Mouse (Mus musculus): ENCODE results near the gene 1700067K01Rik. TPM values are rescaled to one million over a fixed set of nuclear protein-coding genes. Genes with fewer than 3 reads are reported as not detected.

The 1700067K01Rik gene
- polyA plus RNA-seq, 1 experiment from 2014 or later = 1.3 TPM

GRCm38 (mm10) chr8:84019738-84020137, 18.4 kb downstream of the 1700067K01Rik start:
- ATAC-seq = no peak
- Histone ChIP-seq H3K4me2 (ENCODE audit: low read length) (no peak overlapping the region), H3K27me3 (replicated peaks; ENCODE audit: control insufficient read depth, insufficient read depth, low read length) (peaks cover 3% of the 10 kb centered on the region; the same call in 1 of the 2 replicates), H3K27ac (ENCODE audit: low read length) (no peak overlapping the region), H3K4me3 (replicated peaks; ENCODE audit: low read length) (no peak overlapping the region), H3K9me3 (ENCODE audit: control insufficient read depth, low read length) (no peaks in the 10 kb centered on the region), H3K36me3 (ENCODE audit: control insufficient read depth, insufficient read depth) (no peaks in the 10 kb centered on the region), H3K9ac (replicated peaks; ENCODE audit: low read depth, low read length) (no peak overlapping the region), H3K4me1 (replicated peaks; ENCODE audit: control insufficient read depth, insufficient read depth, low read length) (no peaks in the 10 kb centered on the region)
- 81% methylated on average over 9 of the region's 9 CpGs for WGBS

GRCm38 (mm10) chr8:84021096-84021495, 19.8 kb downstream of the 1700067K01Rik start, which contains the start of gene Palm3:
Gene Palm3 (plus strand): TSS chr8:84021471.
- H3K4me1 ChIP-seq (replicated peaks; ENCODE audit: control insufficient read depth, insufficient read depth, low read length) = peaks cover 6% of the 10 kb centered on the region; the same call in 1 of the 2 replicates
- WGBS = 13% methylated on average over 18 of the region's 18 CpGs

GRCm38 (mm10) chr8:84021569-84021968, 20.3 kb downstream of the 1700067K01Rik start:
- 52% methylated on average over 12 of the region's 12 CpGs for WGBS
- no peak overlapping the region for H3K9ac ChIP-seq (replicated peaks; ENCODE audit: low read depth, low read length)
- H3K36me3 ChIP-seq (ENCODE audit: control insufficient read depth, insufficient read depth) = no peaks in the 10 kb centered on the region
- peaks cover 6% of the 10 kb centered on the region for H3K27me3 ChIP-seq (replicated peaks; ENCODE audit: control insufficient read depth, insufficient read depth, low read length)
- H3K4me2 ChIP-seq (ENCODE audit: low read length) = no peak overlapping the region
- no peaks in the 10 kb centered on the region for H3K9me3 ChIP-seq (ENCODE audit: control insufficient read depth, low read length)
- no peak overlapping the region for H3K4me3 ChIP-seq (replicated peaks; ENCODE audit: low read length)
- no peak for ATAC-seq
- peaks cover 10% of the 10 kb centered on the region; the same call in 1 of the 2 replicates for H3K4me1 ChIP-seq (replicated peaks; ENCODE audit: control insufficient read depth, insufficient read depth, low read length)
- H3K27ac ChIP-seq (ENCODE audit: low read length) = no peak overlapping the region

More at GRCm38 (mm10) chr8:84021096-84021495, 19.8 kb downstream of the 1700067K01Rik start, which contains the start of gene Palm3:
- Histone ChIP-seq H3K4me2 (ENCODE audit: low read length) (no peak within 1 kb of the TSS), H3K27me3 (replicated peaks; ENCODE audit: control insufficient read depth, insufficient read depth, low read length) (peaks cover 3% of the 10 kb centered on the region; the same call in 1 of the 2 replicates), H3K9ac (replicated peaks; ENCODE audit: low read depth, low read length) (no peak within 1 kb of the TSS), H3K9me3 (ENCODE audit: control insufficient read depth, low read length) (no peaks in the 10 kb centered on the region), H3K27ac (ENCODE audit: low read length) (no peak within 1 kb of the TSS), H3K4me3 (replicated peaks; ENCODE audit: low read length) (no peak within 1 kb of the TSS), H3K36me3 (ENCODE audit: control insufficient read depth, insufficient read depth) (no peaks in the 10 kb centered on the region)
- no peak for ATAC-seq

- H3K4me3 ChIP-seq (replicated peaks; ENCODE audit: low read length) = no peak overlapping the region
- WGBS = 62% methylated on average over 5 of the region's 5 CpGs
- H3K27me3 ChIP-seq (replicated peaks; ENCODE audit: control insufficient read depth, insufficient read depth, low read length) = peaks cover 15% of the 10 kb centered on the region
- no peak overlapping the region for H3K9ac ChIP-seq (replicated peaks; ENCODE audit: low read depth, low read length)
- no peak overlapping the region for H3K4me2 ChIP-seq (ENCODE audit: low read length)
- H3K9me3 ChIP-seq (ENCODE audit: control insufficient read depth, low read length) = no peaks in the 10 kb centered on the region
- no peaks in the 10 kb centered on the region for H3K36me3 ChIP-seq (ENCODE audit: control insufficient read depth, insufficient read depth)
- H3K4me1 ChIP-seq (replicated peaks; ENCODE audit: control insufficient read depth, insufficient read depth, low read length) = peaks cover 10% of the 10 kb centered on the region; the same call in 1 of the 2 replicates
- no peak for ATAC-seq
- no peak overlapping the region for H3K27ac ChIP-seq (ENCODE audit: low read length)
These were observed 21.8 kb downstream of the 1700067K01Rik start for GRCm38 (mm10) chr8:84023085-84023484.

- ATAC-seq = no peak
- Histone ChIP-seq H3K36me3 (ENCODE audit: control insufficient read depth, insufficient read depth) (no peaks in the 10 kb centered on the region), H3K4me3 (replicated peaks; ENCODE audit: low read length) (no peak overlapping the region), H3K27ac (ENCODE audit: low read length) (no peak overlapping the region), H3K4me1 (replicated peaks; ENCODE audit: control insufficient read depth, insufficient read depth, low read length) (peaks cover 10% of the 10 kb centered on the region; the same call in 1 of the 2 replicates), H3K9ac (replicated peaks; ENCODE audit: low read depth, low read length) (no peak overlapping the region), H3K4me2 (ENCODE audit: low read length) (no peak overlapping the region), H3K9me3 (ENCODE audit: control insufficient read depth, low read length) (no peaks in the 10 kb centered on the region), H3K27me3 (replicated peaks; ENCODE audit: control insufficient read depth, insufficient read depth, low read length) (peaks cover 15% of the 10 kb centered on the region)
- WGBS = 91% methylated on average over 1 of the region's 1 CpGs
These were observed 22.3 kb downstream of the 1700067K01Rik start for GRCm38 (mm10) chr8:84023631-84024030.

GRCm38 (mm10) chr8:84024171-84024570, 22.9 kb downstream of the 1700067K01Rik start:
- no peak overlapping the region for H3K27ac ChIP-seq (ENCODE audit: low read length)
- peaks cover 15% of the 10 kb centered on the region for H3K27me3 ChIP-seq (replicated peaks; ENCODE audit: control insufficient read depth, insufficient read depth, low read length)
- no peak for ATAC-seq
- H3K36me3 ChIP-seq (ENCODE audit: control insufficient read depth, insufficient read depth) = no peaks in the 10 kb centered on the region
- WGBS = 17% methylated on average over 10 of the region's 10 CpGs
- H3K4me3 ChIP-seq (replicated peaks; ENCODE audit: low read length) = no peak overlapping the region
- no peaks in the 10 kb centered on the region for H3K9me3 ChIP-seq (ENCODE audit: control insufficient read depth, low read length)
- peaks cover 10% of the 10 kb centered on the region; the same call in 1 of the 2 replicates for H3K4me1 ChIP-seq (replicated peaks; ENCODE audit: control insufficient read depth, insufficient read depth, low read length)
- no peak overlapping the region for H3K9ac ChIP-seq (replicated peaks; ENCODE audit: low read depth, low read length)
- H3K4me2 ChIP-seq (ENCODE audit: low read length) = no peak overlapping the region

- Histone ChIP-seq H3K9me3 (ENCODE audit: control insufficient read depth, low read length) (no peaks in the 10 kb centered on the region), H3K4me3 (replicated peaks; ENCODE audit: low read length) (peak overlapping the region; percentile 47), H3K4me2 (ENCODE audit: low read length) (peak overlapping the region; percentile 73), H3K27ac (ENCODE audit: low read length) (no peak overlapping the region), H3K27me3 (replicated peaks; ENCODE audit: control insufficient read depth, insufficient read depth, low read length) (peaks cover 11% of the 10 kb centered on the region), H3K9ac (replicated peaks; ENCODE audit: low read depth, low read length) (peak overlapping the region; percentile 56), H3K4me1 (replicated peaks; ENCODE audit: control insufficient read depth, insufficient read depth, low read length) (peaks cover 10% of the 10 kb centered on the region; the same call in 1 of the 2 replicates), H3K36me3 (ENCODE audit: control insufficient read depth, insufficient read depth) (no peaks in the 10 kb centered on the region)
- ATAC-seq = peak; percentile 80
- under 1% methylated on average over 41 of the region's 41 CpGs for WGBS
These were observed 24.6 kb downstream of the 1700067K01Rik start for GRCm38 (mm10) chr8:84025863-84026262.

GRCm38 (mm10) chr8:84027449-84027848, 26.1 kb downstream of the 1700067K01Rik start:
- no peak overlapping the region for H3K4me3 ChIP-seq (replicated peaks; ENCODE audit: low read length)
- no peak overlapping the region for H3K9ac ChIP-seq (replicated peaks; ENCODE audit: low read depth, low read length)
- no peaks in the 10 kb centered on the region for H3K36me3 ChIP-seq (ENCODE audit: control insufficient read depth, insufficient read depth)
- H3K4me1 ChIP-seq (replicated peaks; ENCODE audit: control insufficient read depth, insufficient read depth, low read length) = peaks cover 10% of the 10 kb centered on the region; the same call in 1 of the 2 replicates
- peaks cover 11% of the 10 kb centered on the region for H3K27me3 ChIP-seq (replicated peaks; ENCODE audit: control insufficient read depth, insufficient read depth, low read length)
- no peak overlapping the region for H3K27ac ChIP-seq (ENCODE audit: low read length)
- no peak for ATAC-seq
- no peak overlapping the region for H3K4me2 ChIP-seq (ENCODE audit: low read length)
- H3K9me3 ChIP-seq (ENCODE audit: control insufficient read depth, low read length) = no peaks in the 10 kb centered on the region
- WGBS = 9% methylated on average over 10 of the region's 10 CpGs

- no peak for ATAC-seq
- Histone ChIP-seq H3K9ac (replicated peaks; ENCODE audit: low read depth, low read length) (no peak overlapping the region), H3K4me3 (replicated peaks; ENCODE audit: low read length) (no peak overlapping the region), H3K9me3 (ENCODE audit: control insufficient read depth, low read length) (no peaks in the 10 kb centered on the region), H3K4me2 (ENCODE audit: low read length) (no peak overlapping the region), H3K27ac (ENCODE audit: low read length) (no peak overlapping the region), H3K36me3 (ENCODE audit: control insufficient read depth, insufficient read depth) (no peaks in the 10 kb centered on the region), H3K27me3 (replicated peaks; ENCODE audit: control insufficient read depth, insufficient read depth, low read length) (peaks cover 11% of the 10 kb centered on the region), H3K4me1 (replicated peaks; ENCODE audit: control insufficient read depth, insufficient read depth, low read length) (peaks cover 10% of the 10 kb centered on the region; the same call in 1 of the 2 replicates)
- WGBS = 91% methylated on average over 5 of the region's 5 CpGs
These were observed 28.0 kb downstream of the 1700067K01Rik start for GRCm38 (mm10) chr8:84029272-84029671.
